In genomic region chr9:64138896-64139295, GRCm38 (mm10) we compare ENCODE assay signal across 11 mouse cellular contexts. TPM values are rescaled to one million over a fixed set of nuclear protein-coding genes. Genes with fewer than 3 reads are reported as not detected.
A peak's percentile ranks its signal among the peaks of the same experiment; 100 is the strongest.
DNase-seq lines count a peak whose midpoint lies in the region; ATAC-seq and TF ChIP-seq lines count a peak whose summit lies in the region.
"Not testable (repeated sequence)": the region's sequence is repeated elsewhere in the genome, so short reads cannot be mapped to it uniquely, and the experiment has no call there.
"Had no signal": no experiment of that assay in that cellular context is flagged by ENCODE, and none has a peak within 500 bp of the region (broad histone marks: within the 10 kb centered on the region; RNA-seq: fewer than 3 reads in every experiment).

No protein-coding gene starts in this region.

- not testable (repeated sequence) for H3K9ac ChIP-seq in heart, adult 2 months (ENCODE audit: low read depth, low read length); limb, embryonic 14.5 days (ENCODE audit: low read depth, low read length, severe bottlenecking); stomach, postnatal 0 days (ENCODE audit: low read length)

- peak; percentile 12 for TF ChIP-seq CTCF in C2C12 (IDR thresholded peaks at IDR 0.05; ENCODE audit: control insufficient read depth, insufficient read depth, insufficient read length)
- TF ChIP-seq CTCF in cortical plate, adult 2 months (IDR thresholded peaks at IDR 0.05; ENCODE audit: extremely low read depth, insufficient read depth, low read length) = peak; percentile 52
- not testable (repeated sequence) for TF ChIP-seq CTCF in heart, adult 2 months (IDR thresholded peaks at IDR 0.05)
- TF ChIP-seq CTCF in stomach, postnatal 0 days (IDR thresholded peaks at IDR 0.05; ENCODE audit: low read depth) = peak; percentile 77

- H3K4me3 ChIP-seq in C2C12 (ENCODE audit: insufficient read depth, poor library complexity, severe bottlenecking); cortical plate, adult 2 months (ENCODE audit: insufficient read depth, low read length); heart, adult 2 months; limb, embryonic 14.5 days (replicated peaks; ENCODE audit: low read length); stomach, postnatal 0 days (ENCODE audit: low read depth, low read length): not testable (repeated sequence)

- not testable (repeated sequence) for H3K79me2 ChIP-seq in C2C12 (ENCODE audit: control insufficient read depth, insufficient read depth); heart, adult 2 months (replicated peaks; ENCODE audit: control insufficient read depth, insufficient read depth, low read length)

- H3K36me3 ChIP-seq in C2C12 (ENCODE audit: control insufficient read depth, insufficient read depth) = peaks cover 43% of the 10 kb centered on the region
- not testable (repeated sequence) for H3K36me3 ChIP-seq in heart, adult 2 months (ENCODE audit: control insufficient read depth, insufficient read depth, low read length); stomach, postnatal 0 days (ENCODE audit: control insufficient read depth, insufficient read depth, low read length)
- H3K36me3 ChIP-seq in limb, embryonic 14.5 days (ENCODE audit: control insufficient read depth, insufficient read depth, low read length) = peaks cover 38% of the 10 kb centered on the region

- H3K4me1 ChIP-seq in cortical plate, adult 2 months (ENCODE audit: control insufficient read depth, insufficient read depth, low read length); heart, adult 2 months (ENCODE audit: control insufficient read depth, insufficient read depth, low read length); limb, embryonic 14.5 days (ENCODE audit: control insufficient read depth, insufficient read depth, low read length); stomach, postnatal 0 days (replicated peaks; ENCODE audit: control insufficient read depth, insufficient read depth): not testable (repeated sequence)

- 4% methylated on average over 6 of the region's 6 CpGs for WGBS in heart, adult 2 months
- WGBS in limb, embryonic 14.5 days = 4% methylated on average over 6 of the region's 6 CpGs
- 4% methylated on average over 6 of the region's 6 CpGs for WGBS in stomach, postnatal 0 days

- not testable (repeated sequence) for H3K79me3 ChIP-seq in C2C12 (ENCODE audit: low read depth)

- TF ChIP-seq POLR2A in cortical plate, adult 2 months (IDR thresholded peaks at IDR 0.05; ENCODE audit: extremely low read depth, insufficient read depth, low read length); heart, adult 2 months (IDR thresholded peaks at IDR 0.05; ENCODE audit: insufficient read depth, low read depth, low read length); limb, embryonic 14.5 days (IDR thresholded peaks at IDR 0.05; ENCODE audit: borderline replicate concordance, extremely low read depth, insufficient read depth, insufficient read length): not testable (repeated sequence)

- intact Hi-C loops in heart, adult 2 months (cut with DNase I) = loop anchor here (2.0 kb wide), 1 partner anchor 134 kb away; no protein-coding TSS in a partner anchor

- not testable (repeated sequence) for H3K4me2 ChIP-seq in limb, embryonic 14.5 days (replicated peaks; ENCODE audit: low read depth, low read length, severe bottlenecking); stomach, postnatal 0 days (replicated peaks; ENCODE audit: low read depth)

- not testable (repeated sequence) for H3K9me3 ChIP-seq in limb, embryonic 14.5 days (ENCODE audit: control insufficient read depth, low read length); stomach, postnatal 0 days (ENCODE audit: control insufficient read depth, low read length)

- H3ac ChIP-seq in C2C12 (ENCODE audit: control insufficient read depth, insufficient read length, low read depth) = not testable (repeated sequence)

- H3K27me3 ChIP-seq in C2C12 (ENCODE audit: control insufficient read depth, insufficient read depth, insufficient read length); heart, adult 2 months (ENCODE audit: control insufficient read depth, insufficient read depth, low read length); limb, embryonic 14.5 days (ENCODE audit: control insufficient read depth, insufficient read depth, low read length); stomach, postnatal 0 days (ENCODE audit: control insufficient read depth, insufficient read depth, low read length): not testable (repeated sequence)

- not testable (repeated sequence) for ATAC-seq in limb, embryonic 14.5 days (ENCODE audit: low FRiP score, low read depth); stomach, postnatal 0 days (ENCODE audit: low FRiP score, low TSS enrichment)

- not testable (repeated sequence) for H3K27ac ChIP-seq in cortical plate, adult 2 months (ENCODE audit: insufficient read depth, low read length); heart, adult 2 months; limb, embryonic 14.5 days (replicated peaks; ENCODE audit: low read depth, low read length); stomach, postnatal 0 days (replicated peaks)

- TF ChIP-seq EP300 in heart, adult 2 months (IDR thresholded peaks at IDR 0.05; ENCODE audit: insufficient read depth, low read depth, low read length); stomach, postnatal 0 days (optimal IDR thresholded peaks at IDR 0.05): not testable (repeated sequence)

- peak; percentile 45 to 53 for DNase-seq in adrenal gland, adult 18-20 months (ENCODE audit: low spot score in 2 of 2)
- peak; percentile 24 to 62 for DNase-seq in heart, adult 2 months
- peak; percentile 65 for DNase-seq in kidney, postnatal 14 days
- peak; percentile 62 for DNase-seq in limb, embryonic 14.5 days (ENCODE audit: low spot score)
- DNase-seq in natural killer cell, adult 2 months (ENCODE audit: low spot score in 2 of 2) = peak; percentile 55 to 68
- DNase-seq in stomach, postnatal 0 days (ENCODE audit: low spot score) = peak; percentile 43

RNA-seq across cellular contexts. Expression of gene Lctl, which starts 21.9 kb away (rescaled TPM):
- 0.04 TPM for polyA plus RNA-seq in C2C12 (2012; fragmentation: generic; extraction: Trizol)
- total RNA-seq in adrenal gland, adult 18-20 months (2021) = 10 to 100 TPM in 1 of 2 experiments, under 1 TPM in 1; 0.46 to 11.9 TPM
- 0.25 and 0.36 TPM in 2 replicates for polyA plus RNA-seq in cortical plate, adult 2 months (2012; rRNA removed)
- not detected for total RNA-seq in heart, adult 2 months (2021)
- 0.79 and 1.8 TPM in 2 replicates for polyA plus RNA-seq in heart, adult 2 months (2012; rRNA removed)
- 0.06 and 0.51 TPM in 2 replicates for polyA plus RNA-seq in limb, embryonic 14.5 days (2012; rRNA removed)
- polyA plus RNA-seq in limb, embryonic 14.5 days (2014; fragmentation: Nextera tagmentation; extraction: Ambion mirVana) = not detected in 2 replicates
- 0.13 and 0.17 TPM in 2 replicates for polyA plus RNA-seq in stomach, postnatal 0 days (2015; fragmentation: Nextera tagmentation; extraction: Ambion mirVana)
- polyA plus RNA-seq: heart, embryonic 16.5 days; liver, embryonic 11.5 days; neural tube, embryonic 14.5 days had no signal

RNA-seq across cellular contexts. Expression of gene Zwilch, which starts 34.0 kb away (rescaled TPM):
- polyA plus RNA-seq in C2C12 (2012; fragmentation: generic; extraction: Trizol) = 16.3 TPM
- total RNA-seq in adrenal gland, adult 18-20 months (2021) = 1 to 10 TPM; 3.1 to 3.8 TPM
- 5.4 and 6.5 TPM in 2 replicates for polyA plus RNA-seq in cortical plate, adult 2 months (2012; rRNA removed)
- under 1 TPM; 0.50 to 0.96 TPM for total RNA-seq in heart, adult 2 months (2021)
- polyA plus RNA-seq in heart, adult 2 months (2012; rRNA removed) = 0.18 and 0.23 TPM in 2 replicates
- 29.7 and 53.4 TPM in 2 replicates for polyA plus RNA-seq in limb, embryonic 14.5 days (2012; rRNA removed)
- polyA plus RNA-seq in limb, embryonic 14.5 days (2014; fragmentation: Nextera tagmentation; extraction: Ambion mirVana) = 16.4 and 17.3 TPM in 2 replicates
- 3.2 and 4.1 TPM in 2 replicates for polyA plus RNA-seq in stomach, postnatal 0 days (2015; fragmentation: Nextera tagmentation; extraction: Ambion mirVana)

RNA-seq across cellular contexts. Expression of gene Rpl4, which starts 34.3 kb away (rescaled TPM):
- polyA plus RNA-seq in C2C12 (2012; fragmentation: generic; extraction: Trizol) = 1,235 TPM
- 100 to 1,000 TPM; 867 to 950 TPM for total RNA-seq in adrenal gland, adult 18-20 months (2021)
- polyA plus RNA-seq in cortical plate, adult 2 months (2012; rRNA removed) = 578 and 595 TPM in 2 replicates
- 100 to 1,000 TPM; 436 to 501 TPM for total RNA-seq in heart, adult 2 months (2021)
- polyA plus RNA-seq in heart, adult 2 months (2012; rRNA removed) = 261 and 333 TPM in 2 replicates
- polyA plus RNA-seq in limb, embryonic 14.5 days (2012; rRNA removed) = 1,022 and 1,322 TPM in 2 replicates
- 1,375 and 1,385 TPM in 2 replicates for polyA plus RNA-seq in limb, embryonic 14.5 days (2014; fragmentation: Nextera tagmentation; extraction: Ambion mirVana)
- polyA plus RNA-seq in stomach, postnatal 0 days (2015; fragmentation: Nextera tagmentation; extraction: Ambion mirVana) = 902 and 907 TPM in 2 replicates

RNA-seq across cellular contexts. Expression of gene Snapc5, which starts 40.2 kb away (rescaled TPM):
- polyA plus RNA-seq in C2C12 (2012; fragmentation: generic; extraction: Trizol) = 6.0 TPM
- total RNA-seq in adrenal gland, adult 18-20 months (2021) = 10 to 100 TPM; 23.2 to 25.0 TPM
- 33.2 and 34.1 TPM in 2 replicates for polyA plus RNA-seq in cortical plate, adult 2 months (2012; rRNA removed)
- total RNA-seq in heart, adult 2 months (2021) = 10 to 100 TPM; 22.8 to 23.2 TPM
- 12.1 and 15.8 TPM in 2 replicates for polyA plus RNA-seq in heart, adult 2 months (2012; rRNA removed)
- polyA plus RNA-seq in limb, embryonic 14.5 days (2012; rRNA removed) = 10.5 and 16.8 TPM in 2 replicates
- 19.1 and 22.6 TPM in 2 replicates for polyA plus RNA-seq in limb, embryonic 14.5 days (2014; fragmentation: Nextera tagmentation; extraction: Ambion mirVana)
- 31.8 and 34.4 TPM in 2 replicates for polyA plus RNA-seq in stomach, postnatal 0 days (2015; fragmentation: Nextera tagmentation; extraction: Ambion mirVana)
